Mouse (Mus musculus) hindbrain, embryonic 14.5 days (tissue): ENCODE data around the gene Agpat4. TPM values are rescaled to one million over a fixed set of nuclear protein-coding genes. Genes with fewer than 3 reads are reported as not detected.
"Not testable (repeated sequence)": the region's sequence is repeated elsewhere in the genome, so short reads cannot be mapped to it uniquely, and the experiment has no call there.

Experiments
- ATAC-seq: fragments of 200-750 bp; cut with Nextera tagmentation; 2 replicates; pipeline ENCODE4 v1.8.0; 2017; ENCODE audit warnings: moderate number of reproducible peaks, mild to moderate bottlenecking, moderate TSS enrichment, moderate library complexity; ENCODE audit not compliant: low FRiP score
- DNase-seq: peaks from one replicate; pipeline ENCODE4 v3.0.0-alpha.2; 2015; ENCODE audit warnings: low spot score
- H3K27ac ChIP-seq: fragments of 300-500 bp; sonication (generic); 2 replicates; pipeline ENCODE4 v1.5.1; 2014; ENCODE audit warnings: mild to moderate bottlenecking, moderate library complexity
- H3K27me3 ChIP-seq: fragments of 300-500 bp; sonication (generic); 2 replicates; pipeline ENCODE4 v1.6.1; 2014; ENCODE audit warnings: mild to moderate bottlenecking, low read length, mixed read lengths; ENCODE audit not compliant: control insufficient read depth, insufficient read depth
- H3K36me3 ChIP-seq: fragments of 300-500 bp; sonication (generic); replicated peaks from 2 replicates; pipeline ENCODE4 v1.6.1; 2014; ENCODE audit not compliant: control insufficient read depth, insufficient read depth
- H3K4me1 ChIP-seq: fragments of 300-500 bp; sonication (generic); replicated peaks from 2 replicates; pipeline ENCODE4 v1.6.1; 2014; ENCODE audit warnings: antibody characterized with exemption, low read length, mixed read lengths; ENCODE audit not compliant: control insufficient read depth, insufficient read depth
- H3K4me2 ChIP-seq: fragments of 300-500 bp; sonication (generic); replicated peaks from 2 replicates; pipeline ENCODE4 v1.6.1; 2014; ENCODE audit warnings: mild to moderate bottlenecking, moderate library complexity
- H3K4me3 ChIP-seq: fragments of 300-500 bp; sonication (generic); replicated peaks from 2 replicates; pipeline ENCODE4 v1.5.1; 2014; ENCODE audit warnings: mild to moderate bottlenecking, low read length
- H3K9ac ChIP-seq: fragments of 300-500 bp; sonication (generic); 2 replicates; pipeline ENCODE4 v1.6.1; 2014
- H3K9me3 ChIP-seq: fragments of 300-500 bp; sonication (generic); 2 replicates; pipeline ENCODE4 v1.6.1; 2016; ENCODE audit warnings: low read length; ENCODE audit not compliant: control insufficient read depth
- WGBS: fragments of 180-500 bp; shearing (Covaris S2); extraction: QIAGEN DNeasy Blood & Tissue Kit; methylation state at CpG from one replicate; pipeline ENCODE4 v1.1.7; 2014; 5-methylcytosine and 5-hydroxymethylcytosine counted together
- polyA plus RNA-seq: library from polyadenylated mRNA; unstranded; fragments of >200 nt; fragmentation: Nextera tagmentation; extraction: Ambion mirVana; gene quantifications from 2 replicates; pipeline ENCODE4 v1.2.1, GENCODE M21; 2014

Agpat4 gene
- polyA plus RNA-seq, 1 experiment from 2014 or later, result 38.2 TPM

GRCm38 (mm10) chr17:12120268-12120667, 1.8 kb downstream of the Agpat4 start:
- WGBS, result 32% methylated on average over 5 of the region's 5 CpGs
- peak overlapping the region; percentile 96; the same call in 1 of the 2 replicates for H3K27ac ChIP-seq
- H3K27me3 ChIP-seq, result no peaks in the 10 kb centered on the region
- H3K4me3 ChIP-seq, result peak overlapping the region; percentile 65
- ATAC-seq (no peak), DNase-seq (no peak)
- H3K4me2 ChIP-seq, result peak overlapping the region; percentile 89
- peaks cover 11% of the 10 kb centered on the region; the same call in 1 of the 2 replicates for H3K36me3 ChIP-seq
- no peaks in the 10 kb centered on the region for H3K9me3 ChIP-seq
- H3K9ac ChIP-seq, result peak overlapping the region; percentile 76; the same call in 1 of the 2 replicates
- H3K4me1 ChIP-seq, result peaks cover 25% of the 10 kb centered on the region

GRCm38 (mm10) chr17:12121226-12121794, 2.8 kb downstream of the Agpat4 start:
- H3K36me3 ChIP-seq, result peaks cover 18% of the 10 kb centered on the region; the same call in 1 of the 2 replicates
- H3K9me3 ChIP-seq, result no peaks in the 10 kb centered on the region
- peak overlapping the region; percentile 89; the same call in 1 of the 2 replicates for H3K4me2 ChIP-seq
- no peak overlapping the region for H3K4me3 ChIP-seq
- DNase-seq (no peak), ATAC-seq (no peak)
- 90% methylated on average over 7 of the region's 7 CpGs for WGBS
- H3K9ac ChIP-seq, result no peak overlapping the region
- no peak overlapping the region for H3K27ac ChIP-seq
- H3K4me1 ChIP-seq, result peaks cover 25% of the 10 kb centered on the region
- no peaks in the 10 kb centered on the region for H3K27me3 ChIP-seq

GRCm38 (mm10) chr17:12122262-12122661, 3.8 kb downstream of the Agpat4 start:
- not testable (repeated sequence) for DNase-seq, H3K4me2 ChIP-seq, H3K27ac ChIP-seq, ATAC-seq, H3K4me3 ChIP-seq, H3K9ac ChIP-seq, H3K9me3 ChIP-seq, H3K27me3 ChIP-seq
- Histone ChIP-seq H3K36me3 (peaks cover 23% of the 10 kb centered on the region; the same call in 1 of the 2 replicates), H3K4me1 (peaks cover 25% of the 10 kb centered on the region)
- WGBS, result 91% methylated on average over 9 of the region's 9 CpGs

- H3K4me1 ChIP-seq, result peaks cover 22% of the 10 kb centered on the region
- DNase-seq (no peak), ATAC-seq (no peak)
Measured at GRCm38 (mm10) chr17:12123168-12123567, 4.7 kb downstream of the Agpat4 start.

GRCm38 (mm10) chr17:12127056-12127455, 8.6 kb downstream of the Agpat4 start:
- peaks cover 23% of the 10 kb centered on the region; the same call in 1 of the 2 replicates for H3K36me3 ChIP-seq
- 0 out of 2 replicates have a peak, but pooled peaks cover 5% of the 10 kb centered on the region for H3K4me1 ChIP-seq
- DNase-seq (no peak), ATAC-seq (no peak)
- WGBS, result 77% methylated on average over 4 of the region's 4 CpGs
- no peaks in the 10 kb centered on the region for H3K9me3 ChIP-seq
- no peak overlapping the region for H3K27ac ChIP-seq
- no peak overlapping the region for H3K9ac ChIP-seq
- H3K27me3 ChIP-seq, result no peaks in the 10 kb centered on the region
- H3K4me3 ChIP-seq, result no peak overlapping the region
- no peak overlapping the region for H3K4me2 ChIP-seq

More at GRCm38 (mm10) chr17:12123168-12123567, 4.7 kb downstream of the Agpat4 start:
- no peak overlapping the region for H3K4me3 ChIP-seq
- H3K4me2 ChIP-seq, result no peak overlapping the region
- no peak overlapping the region for H3K27ac ChIP-seq
- no peaks in the 10 kb centered on the region for H3K9me3 ChIP-seq
- H3K36me3 ChIP-seq, result peaks cover 23% of the 10 kb centered on the region; the same call in 1 of the 2 replicates
- H3K9ac ChIP-seq, result no peak overlapping the region
- 94% methylated on average over 3 of the region's 3 CpGs for WGBS
- no peaks in the 10 kb centered on the region for H3K27me3 ChIP-seq

GRCm38 (mm10) chr17:12128976-12129375, 10.5 kb downstream of the Agpat4 start:
- H3K4me1 ChIP-seq, result 0 out of 2 replicates have a peak, but pooled peaks cover 5% of the 10 kb centered on the region
- no peak overlapping the region for H3K4me2 ChIP-seq
- no peak overlapping the region for H3K27ac ChIP-seq
- no peak overlapping the region for H3K4me3 ChIP-seq
- no peak for ATAC-seq
- H3K9ac ChIP-seq, result no peak overlapping the region
- peaks cover 23% of the 10 kb centered on the region; the same call in 1 of the 2 replicates for H3K36me3 ChIP-seq
- no peaks in the 10 kb centered on the region for H3K9me3 ChIP-seq
- no peaks in the 10 kb centered on the region for H3K27me3 ChIP-seq
- WGBS, result 76% methylated on average over 2 of the region's 2 CpGs
- no peak for DNase-seq

- 88% methylated on average over 5 of the region's 5 CpGs for WGBS
- Histone ChIP-seq H3K4me3 (no peak overlapping the region), H3K36me3 (peaks cover 6% of the 10 kb centered on the region; the same call in 1 of the 2 replicates), H3K4me2 (no peak overlapping the region), H3K27me3 (no peaks in the 10 kb centered on the region), H3K9me3 (no peaks in the 10 kb centered on the region), H3K4me1 (0 out of 2 replicates have a peak, but pooled peaks cover 5% of the 10 kb centered on the region), H3K9ac (no peak overlapping the region), H3K27ac (no peak overlapping the region)
- DNase-seq (no peak), ATAC-seq (no peak)
Measured at GRCm38 (mm10) chr17:12131171-12131570, 12.7 kb downstream of the Agpat4 start.

GRCm38 (mm10) chr17:12131581-12131980, 13.1 kb downstream of the Agpat4 start:
- H3K27me3 ChIP-seq, result no peaks in the 10 kb centered on the region
- DNase-seq (no peak), ATAC-seq (no peak)
- H3K4me3 ChIP-seq, result no peak overlapping the region
- 0 out of 2 replicates have a peak, but pooled peaks cover 5% of the 10 kb centered on the region for H3K4me1 ChIP-seq
- WGBS, result 99% methylated on average over 7 of the region's 7 CpGs
- peaks cover 4% of the 10 kb centered on the region; the same call in 1 of the 2 replicates for H3K36me3 ChIP-seq
- no peaks in the 10 kb centered on the region for H3K9me3 ChIP-seq
- H3K9ac ChIP-seq, result no peak overlapping the region
- no peak overlapping the region for H3K4me2 ChIP-seq
- no peak overlapping the region for H3K27ac ChIP-seq

- WGBS, result over 99% methylated on average over 3 of the region's 3 CpGs
- no peak overlapping the region for H3K27ac ChIP-seq
- no peak for ATAC-seq
Measured at GRCm38 (mm10) chr17:12132904-12133303, 14.4 kb downstream of the Agpat4 start.

More at GRCm38 (mm10) chr17:12132904-12133303, 14.4 kb downstream of the Agpat4 start:
- H3K4me3 ChIP-seq, result no peak overlapping the region
- no peaks in the 10 kb centered on the region for H3K27me3 ChIP-seq
- H3K9ac ChIP-seq, result no peak overlapping the region
- 0 out of 2 replicates have a peak, but pooled peaks cover 5% of the 10 kb centered on the region for H3K4me1 ChIP-seq
- no peaks in the 10 kb centered on the region for H3K9me3 ChIP-seq
- no peaks in the 10 kb centered on the region for H3K36me3 ChIP-seq
- DNase-seq, result no peak
- H3K4me2 ChIP-seq, result no peak overlapping the region
